Mouse (Mus musculus) bone marrow, adult 2 months (tissue): ENCODE data around the gene Glis1.
"Not testable (repeated sequence)": the region's sequence is repeated elsewhere in the genome, so short reads cannot be mapped to it uniquely, and the experiment has no call there.

Experiments
- CTCF ChIP-seq: fragments of 200-500 bp; IDR thresholded peaks from 2 replicates; pipeline ENCODE4 v1.5.1; 2011; ENCODE audit warnings: low read length, control low read depth; ENCODE audit not compliant: control insufficient read depth, insufficient read depth
- POLR2A ChIP-seq: fragments of 200-500 bp; IDR thresholded peaks from 2 replicates; pipeline ENCODE4 v1.6.1; 2011; ENCODE audit warnings: low read depth, mild to moderate bottlenecking, control low read depth, low read length, borderline replicate concordance; ENCODE audit not compliant: control insufficient read depth

DNA sequence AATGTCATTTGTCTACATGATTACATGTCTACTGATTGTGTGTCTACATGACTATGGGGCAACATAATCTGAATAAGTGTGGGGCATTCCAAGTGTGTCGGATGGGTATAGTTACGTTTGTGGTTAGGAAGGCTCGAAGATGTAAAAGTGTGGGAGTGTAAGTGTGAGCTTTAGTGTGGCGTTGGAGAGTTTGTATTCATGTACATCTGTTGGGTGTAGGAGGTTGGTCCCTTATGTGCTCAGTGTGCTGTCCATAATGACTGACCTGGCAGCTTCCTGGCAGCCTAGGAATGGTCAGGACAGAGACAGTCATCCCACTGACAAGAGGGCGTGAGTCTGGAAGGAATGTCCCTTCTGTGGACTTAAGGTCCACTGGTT, 164.2 kb downstream of the Glis1 start:
- TF ChIP-seq CTCF, POLR2A: not testable (repeated sequence)
